Mouse (Mus musculus) stomach, embryonic 14.5 days (tissue): ENCODE data around the gene Arid5b. TPM values are rescaled to one million over a fixed set of nuclear protein-coding genes. Genes with fewer than 3 reads are reported as not detected.

Source experiments
- ATAC-seq: fragments of 200-750 bp; cut with Nextera tagmentation; 2 replicates; pipeline ENCODE4 v1.8.0; 2017; ENCODE audit warnings: low read depth, moderate TSS enrichment; ENCODE audit not compliant: insufficient number of reproducible peaks, insufficient read depth, low FRiP score
- H3K27ac ChIP-seq: fragments of 300-500 bp; sonication (generic); 2 replicates; pipeline ENCODE4 v1.5.1; 2014; ENCODE audit warnings: mild to moderate bottlenecking, low read length, moderate library complexity, mixed read lengths
- H3K27me3 ChIP-seq: fragments of 300-500 bp; sonication (generic); 2 replicates; pipeline ENCODE4 v1.6.1; 2014; ENCODE audit warnings: low read length, control low read depth, mixed read lengths; ENCODE audit not compliant: control insufficient read depth, insufficient read depth
- H3K36me3 ChIP-seq: fragments of 300-500 bp; sonication (generic); 2 replicates; pipeline ENCODE4 v1.6.1; 2014; ENCODE audit warnings: mild to moderate bottlenecking, control low read depth, low read length, moderate library complexity, mixed read lengths; ENCODE audit not compliant: control insufficient read depth, insufficient read depth
- H3K4me1 ChIP-seq: fragments of 300-500 bp; sonication (generic); 2 replicates; pipeline ENCODE4 v1.6.1; 2014; ENCODE audit warnings: low read length, control low read depth, mixed read lengths; ENCODE audit not compliant: control insufficient read depth, insufficient read depth
- H3K4me2 ChIP-seq: fragments of 300-500 bp; sonication (generic); replicated peaks from 2 replicates; pipeline ENCODE4 v1.6.1; 2014; ENCODE audit warnings: low read depth, low read length, control low read depth
- H3K4me3 ChIP-seq: fragments of 300-500 bp; sonication (generic); 2 replicates; pipeline ENCODE4 v1.5.1; 2014; ENCODE audit warnings: low read depth, low read length, control low read depth
- H3K9ac ChIP-seq: fragments of 300-500 bp; sonication (generic); replicated peaks from 2 replicates; pipeline ENCODE4 v1.6.1; 2014; ENCODE audit warnings: low read depth, mild to moderate bottlenecking, control low read depth, low read length, moderate library complexity, mixed read lengths
- H3K9me3 ChIP-seq: fragments of 300-500 bp; sonication (generic); 2 replicates; pipeline ENCODE4 v1.6.1; 2016; ENCODE audit warnings: low read depth, low read length, control low read depth; ENCODE audit not compliant: control insufficient read depth
- WGBS: fragments of 180-500 bp; shearing (Covaris S2); extraction: QIAGEN DNeasy Blood & Tissue Kit; methylation state at CpG from one replicate; pipeline ENCODE4 v1.1.7; 2014; 5-methylcytosine and 5-hydroxymethylcytosine counted together
- polyA plus RNA-seq: library from polyadenylated mRNA; unstranded; fragments of >200 nt; fragmentation: Nextera tagmentation; extraction: Ambion mirVana; gene quantifications from 2 replicates; pipeline ENCODE4 v1.2.1, GENCODE M21; 2014

Arid5b gene
- polyA plus RNA-seq, 1 experiment from 2014 or later = 40.8 TPM

DNA sequence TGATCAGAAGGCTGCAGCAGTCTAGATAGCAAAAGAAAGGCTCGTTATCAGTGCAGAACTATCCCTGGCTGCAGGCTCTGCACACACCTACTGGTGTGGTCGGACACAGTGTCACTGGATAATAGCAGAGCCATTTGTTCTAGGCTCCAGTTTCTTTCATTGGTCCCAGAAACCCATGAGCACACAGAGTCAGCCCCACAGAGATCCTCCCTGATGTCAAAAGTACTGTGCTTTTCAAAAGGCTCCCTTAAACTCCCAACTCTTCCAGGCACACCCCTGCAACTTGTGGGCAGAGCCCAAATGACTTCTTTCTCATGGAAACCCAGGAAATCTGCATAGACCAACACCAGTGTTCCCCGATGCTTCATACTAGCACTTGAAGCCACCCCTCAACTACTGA, 163.6 kb downstream of the Arid5b start:
- Histone ChIP-seq H3K27ac (no peak overlapping the region), H3K27me3 (no peaks in the 10 kb centered on the region), H3K9ac (no peak overlapping the region), H3K4me2 (no peak overlapping the region), H3K36me3 (peaks cover 6% of the 10 kb centered on the region; the same call in 1 of the 2 replicates), H3K9me3 (no peaks in the 10 kb centered on the region), H3K4me3 (no peak overlapping the region), H3K4me1 (0 out of 2 replicates have a peak, but pooled peaks cover 9% of the 10 kb centered on the region)
- no peak for ATAC-seq
- WGBS = 90% methylated on average over 3 of the region's 3 CpGs

DNA sequence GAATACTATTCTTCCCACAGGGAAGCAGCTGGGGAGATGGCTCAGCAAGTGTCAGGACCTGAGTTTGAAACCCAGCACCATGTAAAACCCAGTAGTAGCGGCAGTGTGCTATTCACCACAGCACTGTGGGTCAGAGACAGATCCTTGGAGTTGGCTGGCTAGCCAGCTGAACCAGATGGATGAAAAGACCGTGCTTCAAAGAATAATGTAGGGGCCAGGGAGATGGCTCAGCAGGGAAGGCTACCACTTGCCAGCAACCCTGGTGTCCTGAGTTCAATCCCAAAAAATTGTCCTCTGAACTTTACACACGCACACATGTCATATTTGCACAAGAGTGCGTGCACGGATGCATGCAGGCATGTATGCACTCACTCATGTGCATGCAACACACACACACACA, 164.9 kb downstream of the Arid5b start:
- Histone ChIP-seq H3K9me3 (no peaks in the 10 kb centered on the region), H3K4me1 (0 out of 2 replicates have a peak, but pooled peaks cover 9% of the 10 kb centered on the region), H3K27ac (no peak overlapping the region), H3K27me3 (no peaks in the 10 kb centered on the region), H3K9ac (no peak overlapping the region), H3K4me2 (no peak overlapping the region), H3K4me3 (no peak overlapping the region), H3K36me3 (no peaks in the 10 kb centered on the region; the same call in 1 of the 2 replicates)
- no peak for ATAC-seq
- 97% methylated on average over 5 of the region's 5 CpGs for WGBS

DNA sequence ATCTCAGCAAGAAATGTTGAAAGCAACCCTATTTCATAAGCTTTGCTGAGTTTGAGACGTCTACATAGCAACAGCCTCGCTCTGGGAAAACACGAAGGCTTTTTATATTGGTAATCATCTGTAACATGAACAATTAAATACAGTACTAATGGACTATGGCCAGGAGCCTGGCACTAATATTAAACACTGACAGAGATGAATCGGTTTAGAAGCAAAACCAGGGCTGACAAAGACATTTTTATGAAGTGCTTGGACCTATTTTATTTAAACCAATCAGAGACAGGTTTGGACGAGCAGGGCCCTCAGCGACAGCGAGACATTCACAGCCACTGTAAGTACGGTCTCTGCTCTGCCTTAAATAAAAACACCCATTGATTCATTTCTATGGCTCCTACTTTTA, 165.6 kb downstream of the Arid5b start:
- ATAC-seq = no peak
- WGBS = 55% methylated on average over 8 of the region's 8 CpGs
- Histone ChIP-seq H3K4me2 (no peak overlapping the region), H3K9ac (no peak overlapping the region), H3K9me3 (no peaks in the 10 kb centered on the region), H3K4me3 (no peak overlapping the region), H3K4me1 (0 out of 2 replicates have a peak, but pooled peaks cover 9% of the 10 kb centered on the region), H3K36me3 (no peaks in the 10 kb centered on the region; the same call in 1 of the 2 replicates), H3K27ac (no peak overlapping the region), H3K27me3 (no peaks in the 10 kb centered on the region)

GRCm38 (mm10) chr10:68110607-68111006, 167.9 kb downstream of the Arid5b start:
- ATAC-seq = no peak
- Histone ChIP-seq H3K4me2 (no peak overlapping the region), H3K4me3 (no peak overlapping the region), H3K9me3 (no peaks in the 10 kb centered on the region), H3K27me3 (no peaks in the 10 kb centered on the region), H3K9ac (no peak overlapping the region), H3K4me1 (peaks cover 25% of the 10 kb centered on the region), H3K27ac (no peak overlapping the region), H3K36me3 (no peaks in the 10 kb centered on the region; the same call in 1 of the 2 replicates)
- WGBS = 61% methylated on average over 5 of the region's 5 CpGs

GRCm38 (mm10) chr10:68110182-68110581, 168.4 kb downstream of the Arid5b start:
- WGBS = 75% methylated on average over 8 of the region's 8 CpGs
- no peak overlapping the region for H3K4me3 ChIP-seq
- no peaks in the 10 kb centered on the region for H3K27me3 ChIP-seq
- no peak overlapping the region for H3K4me2 ChIP-seq
- H3K9ac ChIP-seq = no peak overlapping the region
- peaks cover 30% of the 10 kb centered on the region for H3K4me1 ChIP-seq
- H3K9me3 ChIP-seq = no peaks in the 10 kb centered on the region
- no peak overlapping the region for H3K27ac ChIP-seq
- no peaks in the 10 kb centered on the region; the same call in 1 of the 2 replicates for H3K36me3 ChIP-seq
- no peak for ATAC-seq

GRCm38 (mm10) chr10:68109651-68110050, 168.9 kb downstream of the Arid5b start:
- Histone ChIP-seq H3K36me3 (no peaks in the 10 kb centered on the region; the same call in 1 of the 2 replicates), H3K9ac (no peak overlapping the region), H3K4me1 (peaks cover 35% of the 10 kb centered on the region), H3K9me3 (no peaks in the 10 kb centered on the region), H3K27me3 (no peaks in the 10 kb centered on the region), H3K4me2 (no peak overlapping the region), H3K4me3 (no peak overlapping the region), H3K27ac (no peak overlapping the region)
- no peak for ATAC-seq
- WGBS = 83% methylated on average over 1 of the region's 1 CpGs

DNA sequence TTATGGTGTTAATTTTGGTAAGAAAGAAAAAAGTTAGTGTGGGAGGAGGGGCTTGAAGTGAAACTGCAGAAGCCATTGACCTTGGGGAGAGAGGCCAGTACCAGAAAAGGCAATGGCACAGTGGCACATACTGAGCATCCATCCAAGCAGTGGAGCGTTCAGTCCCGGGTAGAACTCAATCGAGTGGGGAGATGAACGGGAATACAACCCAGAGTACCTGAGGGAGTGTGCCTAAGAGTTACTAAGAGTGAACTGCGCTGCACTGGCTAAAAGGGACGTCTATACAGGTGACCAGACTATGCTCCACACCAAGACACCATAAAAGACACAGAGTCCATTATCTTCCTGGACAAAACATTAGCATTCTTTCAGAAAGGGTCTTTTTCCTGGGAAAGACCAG, 170.8 kb downstream of the Arid5b start:
- no peak overlapping the region for H3K4me3 ChIP-seq
- H3K9ac ChIP-seq = no peak overlapping the region
- peaks cover 47% of the 10 kb centered on the region for H3K4me1 ChIP-seq
- WGBS = 85% methylated on average over 6 of the region's 6 CpGs
- H3K27ac ChIP-seq = no peak overlapping the region
- ATAC-seq = no peak
- no peaks in the 10 kb centered on the region for H3K9me3 ChIP-seq
- no peaks in the 10 kb centered on the region; the same call in 1 of the 2 replicates for H3K36me3 ChIP-seq
- H3K4me2 ChIP-seq = no peak overlapping the region
- H3K27me3 ChIP-seq = no peaks in the 10 kb centered on the region

- Histone ChIP-seq H3K4me2 (no peak overlapping the region), H3K27me3 (no peaks in the 10 kb centered on the region), H3K4me1 (peaks cover 47% of the 10 kb centered on the region), H3K36me3 (peaks cover 3% of the 10 kb centered on the region; the same call in 1 of the 2 replicates), H3K9me3 (no peaks in the 10 kb centered on the region), H3K4me3 (no peak overlapping the region), H3K27ac (no peak overlapping the region), H3K9ac (no peak overlapping the region)
- ATAC-seq = no peak
- 43% methylated on average over 9 of the region's 9 CpGs for WGBS
Observed at GRCm38 (mm10) chr10:68106351-68106950, 172.1 kb downstream of the Arid5b start.
